Mouse (Mus musculus) left cerebral cortex, adult 8-10 months (tissue): ENCODE measurements at regions not wholly inside any gene's neighbourhood (a gene's known extent, or its start where the extent isn't known, plus 50 kb on each side); places are given as distances from the start of the nearest gene placed in this dataset.

Source experiments
- DNase-seq, 2 experiments: peaks; one replicate each; pipeline ENCODE4 v3.0.0; 2022; ENCODE audit warnings: low spot score in 2 of 2

DNA sequence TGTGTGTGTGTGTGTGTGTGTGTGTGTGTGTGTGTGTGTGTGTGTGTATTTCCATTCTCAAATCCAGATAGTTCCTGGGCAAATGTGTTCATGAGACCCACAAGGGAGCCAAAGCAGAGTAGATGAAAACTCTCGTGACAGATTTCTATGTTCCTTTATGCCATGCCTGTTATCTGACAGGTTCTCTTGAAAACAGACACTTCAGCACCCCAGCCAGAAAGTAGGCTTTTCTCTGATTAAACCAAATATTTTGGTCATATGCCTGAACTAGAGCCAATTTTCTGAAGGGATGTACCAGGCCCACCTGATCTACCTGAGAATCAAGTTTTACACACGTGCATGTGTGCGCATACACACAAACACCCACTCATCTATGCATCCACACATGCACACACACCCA lies 95.5 kb downstream of the Psat1 start:
- no peak for DNase-seq

DNA sequence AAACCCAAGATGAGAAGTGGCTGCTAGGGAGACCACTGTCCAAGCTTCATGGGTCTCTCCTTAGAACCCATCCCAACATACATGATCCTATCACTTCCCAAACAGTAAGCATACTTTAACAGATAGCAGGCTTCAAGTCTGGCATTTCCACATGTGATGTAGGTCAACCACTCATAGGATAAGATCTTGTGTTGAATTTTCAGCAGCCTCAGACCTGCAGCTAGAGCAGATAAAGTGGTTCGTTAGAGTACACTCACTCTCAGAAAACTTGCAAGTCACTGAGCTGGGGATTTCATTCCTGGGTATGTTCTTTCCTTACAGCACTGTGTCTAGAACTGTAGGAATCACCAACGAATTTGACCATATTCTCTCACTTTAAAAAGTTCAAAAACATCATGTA lies 96.4 kb downstream of the Psat1 start:
- no peak for DNase-seq

DNA sequence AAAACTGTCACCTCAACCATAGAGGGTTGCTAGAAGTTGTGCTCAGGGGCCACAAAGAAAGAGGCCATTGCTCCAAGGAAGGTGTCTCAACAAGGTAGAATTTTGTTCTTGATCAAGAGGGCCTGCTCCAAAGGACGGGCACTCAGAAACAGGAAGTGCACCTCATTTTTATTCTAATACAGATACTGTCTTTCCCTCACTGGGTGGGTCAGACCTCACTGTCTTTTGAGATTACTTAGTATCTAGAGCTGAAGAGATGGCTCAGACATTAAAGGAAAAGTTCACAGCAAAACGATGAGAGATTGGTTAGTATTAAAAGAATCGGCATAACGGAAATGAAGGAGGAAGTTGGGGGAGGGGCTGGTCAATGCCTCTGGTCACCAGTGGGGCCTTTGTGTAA lies 97.9 kb downstream of the Psat1 start:
- no peak for DNase-seq

DNA sequence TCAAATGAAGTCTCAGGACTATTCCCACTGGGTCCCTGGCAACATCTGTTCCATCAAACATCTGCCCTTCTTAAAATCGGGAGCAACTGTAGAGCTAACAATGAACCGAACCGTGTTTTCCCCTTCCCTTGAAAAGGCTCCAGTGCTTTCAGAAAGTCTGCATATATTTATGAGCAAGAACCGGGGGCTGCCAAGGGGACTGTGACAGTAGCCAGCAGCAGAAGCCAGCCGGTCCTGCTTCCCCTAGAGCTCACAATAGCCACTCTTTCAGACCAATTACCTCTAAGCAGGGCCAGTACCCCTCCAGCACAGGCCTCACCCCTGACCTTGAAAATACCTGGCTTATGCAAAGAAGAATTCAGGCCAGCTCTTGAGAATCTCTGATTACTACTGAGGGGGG lies 108.8 kb downstream of the Psat1 start:
- peak in 1 of 2 experiments; percentile 15 for DNase-seq

DNA sequence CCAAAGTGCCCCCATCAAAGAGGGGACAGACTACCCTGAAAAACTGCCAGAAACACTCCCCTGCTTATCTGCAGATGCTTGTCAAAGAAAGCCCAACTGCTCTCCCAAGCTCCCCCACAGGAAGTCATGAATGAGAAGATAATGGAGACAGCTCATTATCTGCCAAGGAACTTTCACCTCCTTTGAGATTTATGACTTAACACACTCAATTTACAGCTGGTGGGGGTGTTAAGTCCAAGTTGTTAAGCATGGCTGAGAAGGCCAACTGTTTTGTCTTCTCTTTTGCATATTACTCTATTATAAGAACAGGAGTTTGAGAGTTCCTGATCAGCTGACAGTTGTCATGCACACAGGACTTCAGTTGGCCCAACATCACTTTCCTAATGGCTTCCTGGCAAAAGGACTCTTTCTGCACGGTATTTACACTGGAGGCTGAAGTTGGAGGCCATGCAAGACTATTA lies 109.4 kb downstream of the Psat1 start:
- no peak for DNase-seq

DNA sequence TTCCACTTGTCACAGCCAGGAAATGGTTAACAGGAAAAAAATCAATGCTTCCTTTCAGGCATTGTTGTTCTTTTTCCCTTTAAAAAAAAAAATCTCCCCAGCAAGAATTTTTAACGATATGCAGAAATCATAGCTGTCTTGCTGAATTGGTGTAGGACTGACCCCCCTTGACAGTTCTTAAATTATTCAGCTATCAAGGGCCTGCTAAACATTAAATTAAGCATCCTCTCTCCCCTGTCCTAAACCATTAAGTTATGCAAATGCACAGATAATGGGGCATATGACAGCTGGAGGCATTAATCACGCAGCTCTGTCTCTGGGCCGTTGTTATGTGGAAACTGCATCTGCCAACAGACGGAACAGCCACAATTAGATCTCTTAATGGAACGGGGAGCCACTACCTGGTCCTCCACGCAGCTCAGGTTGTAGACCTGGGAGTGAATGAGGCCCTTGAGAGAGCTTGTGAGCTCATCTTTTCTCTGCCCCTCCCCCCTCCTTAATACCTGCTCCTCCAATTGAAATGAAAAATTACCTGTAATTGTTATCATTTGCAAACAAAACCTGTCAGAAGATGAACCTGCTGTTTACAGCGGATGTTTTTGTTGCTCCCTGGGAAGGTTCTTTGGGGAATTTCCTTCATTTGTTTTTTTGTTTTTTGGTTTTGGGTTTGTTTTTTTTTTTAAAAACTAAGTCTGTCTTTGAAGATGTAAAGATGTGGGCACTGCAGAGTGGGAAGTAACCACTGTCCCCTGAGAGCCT lies 110.0 kb downstream of the Psat1 start:
- no peak for DNase-seq

DNA sequence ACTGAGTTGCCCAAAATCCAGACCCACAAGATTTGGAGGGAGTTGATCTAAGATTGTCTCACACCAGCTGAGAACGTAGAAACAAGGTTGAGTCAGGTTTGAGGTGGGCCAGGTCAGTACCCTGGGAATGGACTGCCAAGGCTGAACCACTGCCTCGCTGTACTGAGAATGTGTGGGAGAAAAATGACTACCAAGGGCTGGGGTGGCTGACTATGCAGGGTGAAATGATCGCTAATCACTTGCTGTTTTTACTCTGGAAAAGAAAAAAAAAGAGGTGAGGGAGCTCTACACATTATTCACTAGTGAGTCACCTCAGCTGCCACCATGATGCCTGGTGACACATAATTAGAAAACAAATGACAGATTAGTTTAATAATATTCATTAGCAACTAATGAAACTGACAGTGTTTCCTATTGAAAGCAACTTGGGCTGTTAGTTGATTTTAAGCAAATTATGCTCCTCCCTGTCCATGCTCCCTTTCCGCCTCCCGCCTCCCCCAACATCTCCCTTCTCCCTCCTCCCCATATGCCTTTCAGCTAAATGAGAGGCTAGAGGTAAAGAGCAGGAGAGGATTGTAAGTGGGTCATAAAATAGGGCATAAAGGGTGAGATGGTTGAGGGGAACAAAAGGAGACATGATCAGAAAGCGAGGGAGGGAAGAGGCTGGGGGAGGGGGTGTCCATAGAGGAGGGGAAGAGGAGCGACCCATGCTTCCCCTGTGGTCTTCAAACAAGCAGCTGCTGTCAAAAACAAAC lies 110.8 kb downstream of the Psat1 start:
- DNase-seq = no peak

DNA sequence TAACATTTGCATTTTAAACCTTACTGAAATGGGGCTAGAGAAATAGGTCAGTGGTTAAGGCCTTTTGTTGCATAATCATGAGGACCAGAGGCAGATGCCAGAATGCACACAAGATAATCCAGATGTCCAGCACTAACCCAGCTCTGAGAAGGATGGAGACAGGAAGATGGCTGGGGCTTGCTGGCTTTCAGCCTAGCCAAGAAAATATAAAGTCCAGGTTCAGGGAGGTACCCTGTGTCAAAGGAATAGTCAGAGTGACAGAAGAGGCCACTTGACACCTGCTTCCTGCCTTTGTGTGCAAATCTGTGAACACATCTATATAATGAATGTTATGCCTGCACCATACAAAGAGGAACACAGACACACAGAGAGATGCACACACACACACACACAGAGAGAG lies 116.8 kb downstream of the Psat1 start:
- DNase-seq = no peak

DNA sequence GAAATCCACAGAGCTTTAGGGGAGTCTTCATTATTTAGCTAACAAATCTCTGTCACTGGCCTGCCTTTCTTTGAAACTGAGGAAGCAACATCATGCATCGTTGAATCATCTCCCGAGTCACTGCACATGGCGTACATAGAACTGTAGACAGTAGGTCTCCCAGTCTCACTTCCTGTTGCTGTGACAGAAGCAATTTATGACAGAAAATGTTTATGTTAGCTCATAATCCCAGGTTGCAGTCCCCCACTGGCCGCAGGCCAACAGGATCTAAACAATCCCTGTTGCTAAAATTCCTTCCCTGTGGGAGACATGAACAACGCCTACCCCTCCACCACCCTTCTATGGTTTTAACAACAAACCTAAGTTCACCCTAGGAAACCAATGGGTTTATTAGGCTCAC lies 118.0 kb downstream of the Psat1 start:
- no peak for DNase-seq

DNA sequence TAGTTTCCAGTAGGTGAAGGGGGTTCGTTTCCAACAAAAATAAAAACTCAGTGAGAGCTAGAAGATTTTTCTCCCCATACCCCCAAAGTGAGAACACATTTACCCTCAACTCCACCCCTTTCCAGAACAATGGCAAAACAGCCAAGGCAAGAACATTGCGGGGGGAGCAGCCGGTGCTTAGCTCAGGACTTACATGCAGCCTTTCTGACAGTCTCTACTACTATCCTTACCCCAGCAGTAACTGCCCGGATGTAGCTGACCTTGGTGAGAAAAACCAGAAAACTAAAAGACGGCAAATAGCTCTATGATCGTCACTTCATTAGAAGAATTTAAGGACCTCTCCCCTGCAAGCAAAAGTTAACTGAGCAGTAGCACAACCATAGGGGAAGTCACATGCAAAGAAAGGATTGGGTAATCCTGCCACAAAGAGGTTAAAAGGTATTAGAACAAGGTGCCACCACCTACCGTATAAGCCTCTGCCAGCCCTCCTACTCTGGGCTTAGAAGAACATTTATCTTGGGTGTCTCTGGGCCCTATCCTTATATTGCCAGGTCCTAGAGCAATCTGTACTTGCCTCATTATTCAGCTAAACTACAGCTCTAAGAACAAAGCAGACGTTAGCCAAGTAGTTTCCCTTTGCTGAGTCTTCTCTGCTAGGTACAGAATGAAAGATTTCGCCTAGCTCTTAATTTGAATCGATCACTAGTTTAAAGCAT lies 119.0 kb downstream of the Psat1 start:
- no peak for DNase-seq

DNA sequence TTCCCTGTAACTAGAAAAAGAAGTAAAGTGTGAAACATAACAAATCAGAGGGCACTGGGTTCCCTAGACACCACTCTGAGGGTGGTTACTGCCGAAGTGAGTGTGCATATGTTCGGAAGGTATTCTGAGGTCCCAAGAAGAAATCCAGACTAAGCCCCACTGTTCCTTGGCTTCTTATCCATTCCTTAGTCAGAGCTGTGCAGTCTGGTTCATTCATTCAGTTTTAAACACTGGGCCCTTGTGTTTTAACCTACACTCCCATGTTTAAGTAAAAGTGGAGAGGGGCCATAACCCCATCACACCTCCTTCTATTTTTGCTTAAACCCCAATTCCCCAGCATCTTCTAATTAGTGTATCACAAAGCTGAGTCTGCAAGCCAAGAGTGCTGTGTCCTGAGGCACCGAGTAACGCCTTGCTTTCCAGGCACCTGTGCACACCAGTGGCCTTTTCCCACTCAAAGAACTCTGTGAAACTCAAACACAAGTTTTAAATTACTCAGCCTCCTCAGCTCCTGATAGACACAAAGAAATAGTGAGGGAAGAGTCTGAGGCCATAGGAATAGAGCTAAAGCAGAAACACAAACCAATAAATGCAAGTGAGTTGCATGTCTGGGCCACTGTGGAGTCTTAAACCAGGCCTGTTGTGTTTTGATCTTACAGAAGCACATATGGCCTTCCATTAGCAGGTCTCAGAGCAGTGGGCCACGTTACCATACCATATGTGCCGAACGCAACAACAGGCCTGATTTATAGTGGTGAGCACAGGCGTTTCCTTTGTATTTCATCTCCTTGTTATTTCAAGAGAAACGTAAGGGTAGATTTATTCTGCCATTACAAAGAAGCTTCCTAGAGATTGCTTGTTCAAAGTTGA lies 119.8 kb downstream of the Psat1 start:
- DNase-seq = no peak

DNA sequence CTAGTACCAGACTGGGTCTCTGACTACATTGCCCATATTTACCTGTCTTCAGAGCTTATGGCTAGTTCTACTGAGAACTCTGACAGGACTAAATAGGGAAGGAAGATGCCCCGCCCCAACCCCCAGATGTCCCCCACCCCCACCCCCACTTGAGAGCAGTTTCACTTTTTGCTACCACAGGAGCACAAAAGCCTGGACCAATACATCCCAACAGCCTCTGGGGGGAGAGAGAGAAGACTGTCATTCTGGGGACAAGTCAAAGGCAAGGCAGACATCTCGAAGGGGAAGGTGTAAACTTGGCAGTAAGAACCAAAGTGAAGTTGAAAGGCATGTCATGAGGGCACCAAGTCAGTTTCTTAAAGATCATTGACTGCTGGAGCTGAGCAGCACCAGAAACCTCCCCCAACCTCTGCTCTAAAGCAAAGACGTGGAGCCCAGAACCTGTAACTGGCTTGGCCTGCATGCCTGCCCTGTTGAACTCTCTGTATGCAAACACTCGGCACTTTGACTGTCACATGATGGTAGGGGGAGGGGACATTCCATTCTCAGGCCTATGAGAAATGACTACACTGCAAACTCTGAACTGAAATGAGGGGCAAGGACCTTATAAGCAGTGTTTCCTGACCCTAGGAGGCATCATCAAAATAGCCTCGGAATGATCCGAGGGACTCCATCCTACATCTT lies 123.3 kb downstream of the Psat1 start:
- DNase-seq = no peak

DNA sequence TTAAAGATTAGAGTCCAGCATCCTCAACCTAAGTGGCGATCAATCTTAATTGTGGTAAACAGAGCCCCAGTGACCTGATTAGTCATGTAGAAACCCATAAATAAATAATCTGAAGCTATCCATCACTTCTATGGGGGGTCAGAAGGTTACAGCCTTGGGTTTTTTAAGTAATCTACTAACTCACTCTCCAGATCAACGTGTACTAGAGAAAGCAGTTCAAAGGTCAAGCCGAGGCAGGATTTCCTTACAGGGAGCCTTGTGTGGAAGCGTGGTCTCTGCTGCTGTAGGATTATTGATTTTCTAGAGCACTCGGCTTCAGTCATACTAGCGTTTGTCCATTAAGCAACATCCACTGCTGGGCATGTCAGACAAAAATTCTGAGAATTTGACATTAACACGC lies 127.1 kb downstream of the Psat1 start:
- no peak for DNase-seq

DNA sequence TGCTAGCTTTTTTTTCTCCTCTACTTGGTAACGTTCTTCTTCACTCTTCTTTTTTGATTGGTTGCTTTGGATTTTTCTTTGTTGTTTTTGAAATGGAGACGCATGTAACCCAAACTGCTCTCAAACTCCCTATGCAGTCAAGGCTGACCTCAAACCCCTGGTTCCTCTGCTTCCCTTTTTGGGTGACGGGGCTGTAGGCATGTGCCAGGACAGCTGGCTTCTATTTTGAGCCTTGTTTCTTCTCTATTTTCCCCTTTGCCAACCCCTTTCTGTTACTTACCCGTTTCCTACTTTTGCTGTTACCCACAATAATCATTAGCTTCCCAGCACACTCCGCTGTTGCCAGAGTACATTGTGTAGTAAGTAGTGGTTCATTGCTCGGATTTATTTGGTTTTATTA lies 132.0 kb downstream of the Psat1 start:
- DNase-seq = no peak

DNA sequence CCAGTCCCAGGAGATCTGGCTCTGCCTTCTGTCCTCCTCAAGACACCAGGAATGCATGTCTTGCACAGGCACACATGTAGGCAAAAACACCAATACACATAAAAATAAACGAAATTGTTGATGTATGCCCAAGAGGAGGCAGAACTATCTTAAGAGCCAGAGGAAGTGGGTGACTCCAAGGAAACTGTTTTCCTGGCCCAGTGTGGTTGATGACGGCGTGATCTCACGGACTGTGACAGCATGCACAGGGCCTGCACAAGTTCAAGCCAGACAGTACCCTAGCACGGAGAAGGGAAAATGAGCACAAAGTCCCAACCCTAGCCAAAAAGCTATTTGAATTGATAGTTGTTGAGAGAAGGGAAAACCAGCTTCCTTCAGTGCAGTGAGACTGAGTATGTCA lies 138.1 kb downstream of the Psat1 start:
- no peak for DNase-seq

DNA sequence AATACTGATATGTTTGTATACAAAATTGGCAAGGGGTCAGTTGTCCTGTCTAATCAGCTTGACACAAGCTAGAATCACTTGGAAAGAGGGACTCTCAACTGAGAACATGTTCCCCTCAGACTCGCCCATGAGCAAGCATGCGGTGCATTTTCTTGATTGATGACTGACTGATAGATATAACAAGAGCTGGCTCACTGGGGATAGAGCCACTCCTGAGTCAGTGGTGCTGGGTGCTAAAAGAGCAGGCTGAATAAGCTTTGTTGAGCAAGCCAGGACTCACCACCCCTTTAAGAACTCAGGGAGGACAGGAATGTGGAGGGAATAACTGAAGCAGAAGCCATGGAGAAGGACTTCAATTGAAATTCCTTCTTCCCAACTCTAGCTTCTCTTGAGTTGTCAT lies 139.5 kb downstream of the Psat1 start:
- no peak for DNase-seq

DNA sequence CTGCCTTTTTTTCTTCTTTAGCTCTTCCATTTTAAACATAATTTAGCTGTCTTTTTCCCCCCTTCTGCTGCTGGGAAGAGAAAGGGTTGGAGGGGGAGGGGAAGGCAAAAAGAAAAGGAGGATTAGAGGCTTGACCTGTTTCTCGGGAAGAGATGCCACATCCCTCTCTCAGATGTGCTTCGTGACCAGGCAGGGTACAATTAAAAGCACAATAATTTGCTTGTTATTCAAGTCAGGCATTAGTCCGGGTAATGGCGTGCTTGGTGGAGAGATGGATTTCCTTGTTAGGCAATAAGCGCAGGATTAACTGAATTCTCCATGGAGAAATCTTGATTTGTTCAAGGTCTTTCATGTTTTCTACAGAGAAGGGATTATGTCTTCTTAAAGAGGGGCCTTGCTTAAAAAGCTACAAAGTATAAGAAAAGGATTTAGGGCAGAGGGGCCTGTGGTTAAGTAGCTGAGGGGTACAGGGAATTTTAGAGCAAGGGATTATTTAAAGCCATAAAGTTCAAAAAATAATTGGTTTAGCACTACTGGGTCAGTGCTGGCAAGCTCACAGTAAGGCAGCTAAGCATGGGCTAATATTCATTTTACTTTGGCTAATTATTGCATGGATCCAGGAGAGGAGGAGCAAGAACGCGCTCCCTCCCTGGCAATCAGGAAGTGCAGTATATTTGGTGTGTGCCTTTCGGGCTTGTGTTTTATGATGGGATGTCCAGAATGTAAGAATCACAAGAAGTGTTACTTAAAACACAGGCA lies 143.8 kb downstream of the Psat1 start:
- DNase-seq = no peak

DNA sequence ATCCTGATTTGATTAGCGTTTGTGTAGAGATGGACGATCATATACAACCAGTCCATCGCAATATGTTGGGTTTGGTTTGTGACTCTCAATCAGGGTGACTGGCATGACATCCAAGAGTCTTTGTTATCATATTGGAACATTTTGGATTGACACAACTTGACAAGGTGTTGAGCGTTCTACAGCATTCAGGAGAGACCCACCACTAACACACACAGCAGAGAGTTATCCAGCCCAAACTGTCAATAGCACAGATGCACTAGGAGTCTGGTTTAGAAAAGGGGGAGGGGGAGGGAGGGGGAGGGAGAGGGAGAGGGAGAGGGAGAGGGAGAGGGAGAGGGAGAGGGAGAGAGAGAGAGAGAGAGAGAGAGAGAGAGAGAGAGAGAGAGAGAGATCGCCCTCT lies 144.5 kb downstream of the Psat1 start:
- DNase-seq = no peak

DNA sequence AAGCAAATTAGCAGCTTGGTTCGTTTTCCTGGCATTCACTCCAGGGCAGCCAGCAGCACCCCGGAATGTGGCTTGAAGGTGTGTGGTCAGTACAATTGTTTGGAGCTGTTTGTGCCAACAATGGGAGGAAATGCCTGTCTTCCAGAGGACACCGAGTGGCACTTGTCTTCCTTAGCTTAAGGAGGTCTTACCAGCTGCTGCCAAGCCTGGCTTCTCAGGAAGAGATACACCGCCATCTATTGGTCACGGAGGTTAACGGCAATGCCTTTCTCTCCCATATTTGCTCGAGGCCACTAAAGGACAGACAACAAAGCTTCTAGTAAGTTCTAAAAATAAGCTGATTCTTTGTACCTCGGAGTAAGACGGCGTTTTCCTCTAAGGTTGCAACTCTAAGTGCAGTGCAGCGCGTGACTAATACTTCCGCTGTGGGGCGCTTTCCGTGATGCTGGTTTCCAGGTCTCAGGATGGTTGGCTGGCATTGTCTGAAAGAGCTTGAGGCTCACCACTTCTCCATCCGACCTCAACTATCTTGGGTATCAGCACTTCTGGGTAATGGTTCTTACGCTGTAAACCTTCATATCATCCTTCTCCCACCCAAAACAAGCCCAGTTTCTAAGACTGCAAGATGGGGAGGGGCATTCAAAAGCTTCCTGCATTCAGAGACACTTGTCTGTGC lies 145.2 kb downstream of the Psat1 start:
- DNase-seq = peak; percentile 65 to 85
